Mouse (Mus musculus): Measurements from ENCODE around the gene Selenoh.

Selenoh gene

DNA sequence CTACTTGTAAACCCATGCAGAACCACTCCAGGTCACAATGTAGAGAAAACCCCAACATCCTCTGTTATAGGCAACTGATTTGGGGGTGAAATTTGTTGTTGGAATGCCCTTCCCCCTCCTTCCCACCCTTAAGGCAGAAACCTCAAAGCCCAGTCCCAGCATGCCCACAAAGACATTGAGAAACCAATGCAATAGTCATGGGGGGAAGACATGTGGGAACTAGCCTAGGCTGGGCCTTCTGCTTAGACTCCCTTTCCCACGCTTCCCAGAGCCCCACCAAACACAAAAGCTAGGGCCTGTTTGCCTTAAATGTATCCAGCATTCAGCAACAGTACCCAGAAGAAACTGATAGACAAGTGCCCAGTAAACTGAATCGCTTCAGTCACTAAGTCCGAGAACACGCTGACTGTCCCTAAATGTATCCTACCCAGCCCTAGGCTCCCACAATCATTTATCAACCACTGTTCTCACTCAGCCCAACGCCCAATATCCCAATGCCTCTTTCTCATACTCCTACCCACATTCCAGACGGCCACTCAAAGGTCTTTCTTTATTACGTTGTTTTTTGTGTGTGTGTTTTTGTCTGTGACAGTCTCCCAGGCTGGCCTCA lies 44.1 kb downstream of the Selenoh start:
- no peak for DNase-seq

DNA sequence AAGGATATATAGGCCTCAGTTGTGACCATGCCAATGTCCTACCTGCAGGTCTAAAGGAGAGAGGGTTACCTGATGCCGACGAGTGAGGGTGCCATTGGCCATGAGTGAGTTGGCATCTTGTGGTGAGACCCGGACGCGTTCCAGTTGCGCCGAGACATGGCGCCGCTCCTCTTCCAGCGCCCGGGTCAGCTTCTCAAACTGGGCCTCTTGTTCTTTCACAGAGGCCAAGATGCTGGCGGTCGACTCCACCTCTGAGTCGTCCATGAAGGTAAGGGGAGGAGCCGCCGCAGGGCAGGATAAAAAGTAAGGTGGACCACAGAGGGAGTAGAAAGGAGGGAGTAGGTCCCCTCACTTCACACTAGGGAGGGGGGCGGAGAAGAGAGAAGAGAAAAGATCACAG lies 46.4 kb downstream of the Selenoh start:
- no peak for DNase-seq

GRCm38 (mm10) chr2:84623428-84624119 lies 47.0 kb downstream of the Selenoh start:
- no peak for DNase-seq

DNA sequence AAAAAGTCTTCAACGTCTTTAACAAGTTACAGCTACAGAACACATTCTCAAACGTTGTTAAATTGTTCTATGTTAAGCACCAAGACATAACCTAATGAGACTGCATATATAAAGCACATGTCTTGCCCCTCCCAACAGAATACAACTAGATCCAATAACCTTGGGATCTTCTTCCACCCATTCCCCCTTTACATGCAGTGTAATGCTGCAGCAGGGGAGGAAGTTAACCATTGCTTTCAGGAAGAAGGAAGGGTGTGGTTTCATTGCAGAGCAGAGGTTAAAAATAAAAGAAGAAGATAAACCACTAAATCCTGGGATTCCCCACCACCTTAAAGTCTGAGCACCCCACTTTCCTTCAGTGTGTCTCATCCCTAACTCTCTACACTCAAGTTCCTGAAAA lies 47.9 kb downstream of the Selenoh start:
- DNase-seq = no peak

DNA sequence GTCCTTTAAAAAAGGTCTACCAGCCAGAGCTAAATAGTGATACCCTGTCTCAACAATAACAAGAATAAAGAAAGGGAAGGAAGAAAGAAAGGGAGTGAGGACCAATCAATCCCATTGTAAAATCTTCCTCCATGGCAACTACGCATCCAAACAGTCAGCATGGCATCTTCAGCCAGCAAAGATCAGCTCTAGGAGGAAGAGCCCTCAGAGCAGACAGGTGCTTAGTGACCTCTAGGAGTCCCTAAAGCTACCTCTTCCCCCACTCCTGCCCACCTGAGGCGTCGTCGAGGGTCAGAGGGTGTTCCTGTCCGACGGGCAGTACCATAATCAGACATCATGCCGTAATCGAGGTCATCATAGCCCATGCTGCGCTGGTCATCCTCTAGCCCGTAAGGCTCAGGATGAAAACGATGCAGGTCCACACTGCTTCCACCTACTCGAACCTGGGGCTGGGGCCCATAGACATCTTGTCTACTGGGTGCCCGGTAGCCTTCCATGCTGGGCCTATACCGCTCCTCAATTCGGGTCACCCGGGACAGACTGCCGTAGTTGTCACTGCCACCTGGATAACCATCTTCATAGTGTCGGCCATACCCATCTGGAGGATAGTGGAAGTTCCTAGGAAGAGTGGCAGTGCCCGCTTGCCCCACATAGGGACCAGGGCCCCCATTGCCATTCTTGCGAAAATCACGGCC lies 50.8 kb downstream of the Selenoh start:
- no peak for DNase-seq
